Mouse (Mus musculus) natural killer cell, adult 2 months (primary cell): Measurements from ENCODE around the gene Clasp1.

ENCODE experiments used
- DNase-seq, 2 experiments: peaks; one replicate each; pipeline ENCODE4 v3.0.0; 2022; ENCODE audit warnings: low spot score in 2 of 2

The Clasp1 gene

DNA sequence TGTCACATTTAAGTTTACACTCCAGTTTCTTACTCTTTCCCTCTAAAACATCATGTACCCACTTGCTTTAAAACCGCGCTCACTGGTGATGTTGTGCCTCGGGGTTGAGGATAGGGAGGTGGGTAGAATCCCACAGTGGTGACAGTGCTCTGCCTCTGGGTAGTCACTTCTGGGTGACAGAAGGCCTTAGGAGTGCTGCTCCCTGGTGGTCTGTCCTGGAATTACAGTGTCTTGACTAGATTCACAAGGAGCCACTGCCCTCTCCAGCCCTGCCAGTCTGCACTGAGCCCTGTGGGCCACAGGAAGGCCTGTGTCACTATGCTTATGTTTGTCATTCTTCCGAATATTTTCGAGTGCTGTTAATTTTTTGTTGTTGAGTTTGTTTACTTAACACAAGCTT lies 109.5 kb downstream of the Clasp1 start:
- peak; percentile 62 to 73 for DNase-seq

- DNase-seq = no peak
Observed at GRCm38 (mm10) chr1:118500606-118501005, 111.7 kb downstream of the Clasp1 start.

DNA sequence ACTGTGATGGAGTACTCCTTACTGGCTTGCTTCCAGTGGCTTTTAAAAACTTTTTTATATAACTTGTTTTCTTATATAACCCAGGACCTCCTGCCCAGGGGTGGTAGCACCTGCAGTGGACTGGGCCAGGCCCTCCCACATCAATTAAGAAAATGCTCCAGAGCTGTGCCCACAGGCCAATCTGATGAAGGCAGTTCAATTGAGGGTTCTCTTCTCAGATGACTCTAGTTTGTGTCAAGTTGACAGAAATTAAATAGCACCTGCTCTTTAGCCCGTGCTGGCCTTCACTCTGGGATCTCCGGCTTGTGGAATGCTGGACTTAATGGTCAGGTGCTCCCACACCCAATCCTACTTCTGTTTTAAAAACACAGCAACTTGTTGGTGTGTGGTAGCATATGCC lies 112.8 kb downstream of the Clasp1 start:
- DNase-seq = no peak

GRCm38 (mm10) chr1:118505746-118506145 lies 116.9 kb downstream of the Clasp1 start:
- no peak for DNase-seq

DNA sequence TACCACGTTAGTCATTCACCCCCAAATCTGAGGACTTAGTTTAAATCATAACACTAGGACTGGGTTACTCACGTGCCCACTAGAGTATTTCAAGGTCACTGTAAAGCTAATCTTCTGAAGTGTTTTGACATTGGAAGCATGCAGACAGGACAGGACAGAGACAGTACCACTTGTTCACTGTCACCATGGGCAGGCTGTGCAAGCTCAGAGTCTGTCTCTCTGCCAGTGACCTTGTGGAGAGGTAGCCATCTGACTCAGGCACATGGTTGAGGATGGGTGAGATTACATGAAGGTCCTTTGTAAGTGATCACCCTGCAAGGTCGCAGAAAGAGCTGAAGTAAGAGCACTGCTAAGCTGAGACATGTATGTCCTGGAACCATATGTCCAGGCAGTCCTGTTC lies 122.1 kb downstream of the Clasp1 start:
- DNase-seq = no peak

DNA sequence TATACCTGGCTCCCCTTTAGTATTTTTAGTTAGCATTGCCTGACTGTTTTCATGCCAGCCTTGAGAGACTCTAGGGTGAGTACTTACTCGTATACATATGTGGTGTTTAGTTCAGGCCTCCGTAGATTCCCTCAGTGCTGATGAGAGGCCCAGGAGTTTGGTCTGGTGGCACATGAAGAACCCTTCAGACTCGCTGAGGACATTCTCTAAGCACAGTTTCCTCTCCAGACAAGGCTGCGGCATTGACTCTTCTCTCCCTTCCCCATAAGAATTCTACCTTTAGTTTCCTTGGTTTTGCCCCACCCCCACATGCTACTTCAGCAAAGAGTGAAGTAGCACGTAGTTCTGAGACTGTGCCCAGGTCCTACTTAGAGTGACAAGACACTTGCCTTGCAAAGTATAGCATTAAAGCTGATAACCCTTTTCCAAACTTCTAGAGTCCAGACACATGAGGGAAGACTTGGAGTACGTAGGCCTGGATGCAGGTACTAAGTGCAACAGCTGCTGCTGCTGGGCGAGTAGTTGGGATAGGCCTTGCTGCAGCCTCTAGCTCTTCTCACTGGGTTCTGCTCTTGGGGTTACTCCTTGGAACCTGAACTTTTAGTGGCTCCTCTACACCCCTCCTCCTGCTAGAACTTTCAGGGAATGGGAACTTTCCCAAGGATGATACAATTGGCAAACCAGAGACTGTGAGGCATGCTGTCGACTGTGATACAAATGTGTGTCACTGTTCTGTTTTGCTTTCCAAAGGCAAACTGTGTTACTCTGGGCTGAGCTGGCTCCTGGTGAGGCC lies 123.1 kb downstream of the Clasp1 start:
- DNase-seq = no peak

- DNase-seq = no peak
Observed at GRCm38 (mm10) chr1:118516256-118516655, 127.4 kb downstream of the Clasp1 start.

- DNase-seq = no peak
Observed at GRCm38 (mm10) chr1:118523161-118523560, 134.3 kb downstream of the Clasp1 start.

- DNase-seq = no peak
Observed at GRCm38 (mm10) chr1:118525336-118525735, 136.5 kb downstream of the Clasp1 start.

GRCm38 (mm10) chr1:118529213-118529612 lies 140.4 kb downstream of the Clasp1 start:
- DNase-seq = no peak

DNA sequence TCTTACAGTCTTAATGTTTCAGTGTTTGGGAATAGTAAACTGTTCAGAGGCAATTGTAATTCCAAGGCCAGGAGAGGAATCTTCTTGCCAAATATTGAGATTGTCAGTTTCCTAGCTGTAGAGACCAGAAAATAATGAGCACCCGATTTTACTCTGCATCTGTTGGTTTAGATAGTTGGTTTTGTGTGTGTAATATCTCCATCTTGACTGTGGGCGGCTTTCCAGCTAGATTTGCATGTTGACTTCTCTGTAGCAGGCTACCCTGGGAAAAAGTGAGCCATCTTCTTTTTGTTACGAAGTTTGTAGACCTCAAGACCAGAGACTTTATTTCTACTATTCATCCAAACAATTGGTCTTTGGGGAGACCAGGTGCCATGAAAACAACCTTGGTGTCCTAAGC lies 142.4 kb downstream of the Clasp1 start:
- DNase-seq = no peak

GRCm38 (mm10) chr1:118536021-118536420 lies 147.2 kb downstream of the Clasp1 start:
- no peak for DNase-seq

DNA sequence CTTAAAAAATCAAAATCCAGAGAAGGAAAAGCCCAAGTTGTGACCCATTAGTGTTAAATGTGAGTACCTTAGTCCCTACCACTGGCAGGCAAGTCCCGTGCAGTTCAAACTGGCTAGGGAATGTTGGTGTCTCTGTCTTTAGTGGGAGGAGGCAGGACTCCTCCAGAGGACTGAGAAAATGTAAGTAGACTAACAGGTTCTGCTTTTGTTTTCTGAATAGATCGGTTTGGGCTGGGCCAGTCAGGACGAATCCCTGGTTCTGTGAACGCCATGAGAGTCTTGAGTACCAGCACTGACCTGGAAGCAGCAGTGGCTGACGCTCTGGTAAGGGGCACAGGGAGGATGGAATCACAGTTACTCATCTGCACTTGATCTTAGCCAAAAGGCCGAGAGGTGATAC lies 150.2 kb downstream of the Clasp1 start:
- no peak for DNase-seq

DNA sequence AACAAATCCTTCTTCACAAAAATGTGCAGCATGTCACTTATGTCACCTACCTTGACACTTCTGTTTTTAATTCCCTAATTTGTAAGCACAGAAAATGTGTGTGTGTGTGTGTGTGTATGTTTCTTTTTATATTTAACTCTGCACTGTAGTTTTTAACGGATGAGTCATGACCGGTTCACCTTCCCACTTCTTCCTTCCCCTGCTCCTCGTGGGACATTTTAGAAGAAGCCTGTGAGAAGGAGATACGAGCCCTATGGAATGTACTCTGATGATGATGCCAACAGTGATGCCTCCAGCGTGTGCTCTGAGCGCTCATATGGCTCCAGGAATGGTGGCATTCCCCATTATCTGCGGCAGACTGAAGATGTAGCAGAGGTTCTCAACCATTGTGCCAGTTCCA lies 154.0 kb downstream of the Clasp1 start:
- DNase-seq = no peak

DNA sequence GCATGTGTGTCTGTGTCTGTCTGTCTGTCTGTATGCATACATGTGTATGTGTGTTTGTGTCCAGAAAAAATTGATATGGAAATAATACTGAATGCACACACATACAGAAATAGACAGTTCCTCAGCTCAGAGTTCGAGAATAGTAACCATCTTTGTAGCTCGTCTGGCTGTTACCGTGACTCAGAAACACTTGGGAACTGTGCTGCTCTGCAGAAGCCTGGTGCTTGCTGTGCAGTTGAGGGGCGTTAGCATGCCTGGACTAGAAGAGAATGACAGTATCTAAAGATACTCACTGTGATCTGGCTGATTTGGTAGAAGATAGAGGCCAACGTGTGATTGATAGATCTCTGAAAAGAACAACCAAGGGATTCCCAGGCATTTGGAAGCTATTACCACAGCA lies 159.9 kb downstream of the Clasp1 start:
- DNase-seq = no peak

GRCm38 (mm10) chr1:118551152-118551551 lies 162.3 kb downstream of the Clasp1 start:
- DNase-seq = no peak

GRCm38 (mm10) chr1:118552071-118552470 lies 163.2 kb downstream of the Clasp1 start:
- no peak for DNase-seq

DNA sequence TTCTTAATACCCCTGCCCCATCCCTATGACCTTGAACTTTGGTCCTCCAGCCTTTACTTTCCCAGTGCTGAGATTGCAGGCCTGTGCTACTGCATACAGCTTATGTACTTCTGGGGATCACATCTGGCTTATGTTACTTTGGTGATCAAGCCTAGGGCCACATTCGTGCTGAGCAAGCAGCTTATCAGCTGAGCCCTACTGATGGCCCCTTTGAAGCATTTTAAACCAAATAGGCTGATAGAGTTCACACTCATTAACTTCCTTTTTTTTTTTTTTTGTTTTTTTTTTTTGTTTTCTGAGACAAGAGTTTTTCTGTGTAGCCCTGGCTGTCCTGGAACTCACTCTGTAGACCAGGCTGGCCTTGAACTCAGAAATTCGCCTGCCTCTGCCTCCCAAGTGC lies 164.2 kb downstream of the Clasp1 start:
- no peak for DNase-seq

GRCm38 (mm10) chr1:118553451-118553850 lies 164.6 kb downstream of the Clasp1 start:
- no peak for DNase-seq

DNA sequence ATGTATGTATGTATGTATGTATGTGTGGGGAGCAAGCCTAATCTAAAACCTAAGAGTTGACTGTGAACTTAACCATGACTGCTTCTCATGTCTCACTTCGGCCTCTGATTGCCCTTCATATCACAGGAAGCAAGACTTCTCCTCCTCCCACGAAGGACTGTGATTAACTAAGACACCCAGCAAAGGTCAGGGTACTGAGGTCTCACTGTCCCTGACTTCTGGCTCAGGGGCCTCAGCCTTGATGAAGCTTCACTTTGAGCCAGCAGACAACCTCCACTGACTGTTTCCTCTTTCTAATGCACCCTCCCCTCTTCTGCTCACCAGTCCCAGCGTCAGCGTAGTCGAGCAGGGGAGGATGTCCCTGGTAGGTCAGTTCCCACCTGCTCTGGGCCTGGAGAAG lies 166.1 kb downstream of the Clasp1 start:
- DNase-seq = no peak

DNA sequence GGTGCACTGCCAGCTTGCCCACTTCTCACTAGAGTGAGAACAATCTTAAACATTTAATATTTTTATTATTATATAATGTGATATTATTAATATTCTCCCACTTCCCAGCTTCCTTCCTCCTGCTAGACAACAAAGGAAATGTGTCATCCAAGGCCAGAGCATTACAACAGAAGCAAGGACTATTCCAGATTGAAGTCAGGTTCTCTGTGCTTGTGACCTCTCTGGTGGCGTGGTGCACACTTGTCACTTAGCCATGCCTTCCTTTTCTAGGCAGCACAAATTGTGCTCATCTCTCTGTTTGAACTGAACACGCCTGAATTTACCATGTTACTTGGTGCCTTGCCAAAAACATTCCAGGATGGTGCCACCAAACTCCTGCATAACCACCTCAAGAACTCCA lies 170.9 kb downstream of the Clasp1 start:
- DNase-seq = no peak

GRCm38 (mm10) chr1:118564561-118564960 lies 175.7 kb downstream of the Clasp1 start:
- DNase-seq = no peak

DNA sequence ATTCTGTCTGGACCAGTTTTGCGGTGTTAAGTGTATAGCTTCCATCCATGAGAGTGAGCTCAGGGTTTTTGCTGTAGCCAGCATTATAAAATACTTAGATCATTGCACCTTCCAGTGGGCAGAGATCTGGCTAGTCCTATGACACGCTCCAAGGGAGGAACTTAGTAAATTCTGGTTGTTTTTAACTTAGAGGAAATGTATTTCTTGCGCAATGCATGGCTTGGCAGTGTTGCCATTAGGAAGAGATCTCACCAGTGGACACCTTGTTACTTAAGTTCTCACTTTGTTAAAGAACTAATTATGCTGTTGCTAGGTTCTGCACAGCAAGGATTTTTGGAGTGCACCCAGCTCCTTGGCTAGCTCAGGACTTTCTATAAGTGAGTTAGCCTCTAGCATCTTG lies 178.8 kb downstream of the Clasp1 start:
- no peak for DNase-seq

DNA sequence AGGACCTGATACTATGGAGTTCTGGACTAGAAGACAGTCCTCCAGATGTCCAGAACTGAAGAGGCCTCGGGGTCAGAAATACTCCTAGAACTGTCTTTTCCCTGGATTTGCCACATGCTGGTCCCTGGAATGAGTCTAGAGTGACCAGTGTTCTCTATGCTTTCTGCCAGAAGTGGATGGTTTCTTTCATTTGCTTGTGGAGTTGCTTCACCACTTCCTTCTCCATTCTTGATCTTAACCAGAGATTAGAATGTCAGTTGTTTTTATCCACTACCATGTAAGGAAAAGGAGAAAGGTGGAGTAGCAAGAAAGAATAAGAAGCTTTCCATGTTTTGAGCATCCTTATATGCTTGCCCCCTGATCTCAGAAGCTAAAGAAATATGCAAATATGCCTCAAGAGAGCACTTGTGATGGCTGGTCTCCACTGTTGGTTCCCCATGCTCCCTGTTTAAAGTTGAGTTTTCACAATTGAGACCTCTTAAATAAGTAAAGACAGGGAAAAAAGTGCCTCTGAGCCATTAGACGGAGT lies 191.4 kb downstream of the Clasp1 start:
- no peak for DNase-seq
